Mouse (Mus musculus): Measurements from ENCODE around the gene Clmp. TPM values are rescaled to one million over a fixed set of nuclear protein-coding genes. Genes with fewer than 3 reads are reported as not detected.
A peak's percentile ranks its signal among the peaks of the same experiment; 100 is the strongest.

Clmp gene
- polyA plus RNA-seq, 1 experiment from 2014 or later: 26.7 TPM

- ATAC-seq: no peak
- Histone ChIP-seq H3K4me3 (replicated peaks) (no peak overlapping the region), H3K9me3 (no peaks in the 10 kb centered on the region), H3K27me3 (replicated peaks) (no peaks in the 10 kb centered on the region), H3K4me1 (replicated peaks) (no peaks in the 10 kb centered on the region), H3K36me3 (no peaks in the 10 kb centered on the region), H3K27ac (no peak overlapping the region), H3K9ac (no peak overlapping the region), H3K4me2 (replicated peaks) (no peak overlapping the region)
- 72% methylated on average over 9 of the region's 9 CpGs for WGBS
Measured at GRCm38 (mm10) chr9:40666190-40666803, 19.5 kb upstream of the Clmp start.

- Histone ChIP-seq H3K27ac (no peak within 1 kb of the TSS), H3K4me2 (replicated peaks) (no peak within 1 kb of the TSS), H3K9me3 (no peaks in the 10 kb centered on the region), H3K36me3 (no peaks in the 10 kb centered on the region), H3K4me1 (replicated peaks) (peaks cover 3% of the 10 kb centered on the region; the same call in 1 of the 2 replicates), H3K4me3 (replicated peaks) (no peak within 1 kb of the TSS), H3K27me3 (replicated peaks) (no peaks in the 10 kb centered on the region), H3K9ac (no peak within 1 kb of the TSS)
- no peak for ATAC-seq
- WGBS: 88% methylated on average over 3 of the region's 3 CpGs
Measured at GRCm38 (mm10) chr9:40670313-40670712, 15.4 kb upstream of the Clmp start, which contains the start of gene Gm21915. Gene Gm21915 (plus strand): TSS chr9:40670613.

DNA sequence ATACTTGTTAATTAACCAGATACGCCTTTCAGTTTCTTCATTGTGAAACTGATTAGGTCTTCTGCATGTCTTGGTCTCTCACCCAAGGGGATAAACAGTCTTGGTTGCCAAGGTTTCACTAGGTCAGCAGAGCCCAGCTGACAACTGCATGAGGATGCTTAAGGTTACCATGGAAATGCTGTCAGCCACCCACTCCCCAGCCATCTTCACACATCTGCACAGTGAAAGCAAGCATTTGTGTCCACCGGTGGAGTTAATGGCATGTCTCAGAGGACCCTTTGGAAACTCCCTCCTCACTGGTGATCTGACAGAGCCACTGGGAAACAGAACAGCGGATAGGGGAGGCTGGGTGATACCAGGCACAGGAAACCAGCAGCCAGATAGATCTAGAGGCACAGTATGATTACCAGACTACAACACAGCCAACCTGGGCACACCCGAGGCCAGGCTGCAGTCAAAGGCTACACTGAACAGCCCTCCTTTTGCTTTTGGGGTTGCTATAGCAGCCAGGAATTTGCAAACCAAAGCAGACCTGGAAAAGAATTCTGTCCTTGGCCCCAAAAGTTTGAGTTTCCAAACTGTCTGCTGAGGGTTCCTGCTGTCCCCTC, 14.3 kb upstream of the Clmp start:
- Histone ChIP-seq H3K4me2 (replicated peaks) (no peak overlapping the region), H3K27me3 (replicated peaks) (no peaks in the 10 kb centered on the region), H3K9me3 (no peaks in the 10 kb centered on the region), H3K27ac (no peak overlapping the region), H3K9ac (no peak overlapping the region), H3K4me3 (replicated peaks) (no peak overlapping the region), H3K4me1 (replicated peaks) (peaks cover 10% of the 10 kb centered on the region; the same call in 1 of the 2 replicates), H3K36me3 (no peaks in the 10 kb centered on the region)
- ATAC-seq: no peak
- 41% methylated on average over 4 of the region's 4 CpGs for WGBS

DNA sequence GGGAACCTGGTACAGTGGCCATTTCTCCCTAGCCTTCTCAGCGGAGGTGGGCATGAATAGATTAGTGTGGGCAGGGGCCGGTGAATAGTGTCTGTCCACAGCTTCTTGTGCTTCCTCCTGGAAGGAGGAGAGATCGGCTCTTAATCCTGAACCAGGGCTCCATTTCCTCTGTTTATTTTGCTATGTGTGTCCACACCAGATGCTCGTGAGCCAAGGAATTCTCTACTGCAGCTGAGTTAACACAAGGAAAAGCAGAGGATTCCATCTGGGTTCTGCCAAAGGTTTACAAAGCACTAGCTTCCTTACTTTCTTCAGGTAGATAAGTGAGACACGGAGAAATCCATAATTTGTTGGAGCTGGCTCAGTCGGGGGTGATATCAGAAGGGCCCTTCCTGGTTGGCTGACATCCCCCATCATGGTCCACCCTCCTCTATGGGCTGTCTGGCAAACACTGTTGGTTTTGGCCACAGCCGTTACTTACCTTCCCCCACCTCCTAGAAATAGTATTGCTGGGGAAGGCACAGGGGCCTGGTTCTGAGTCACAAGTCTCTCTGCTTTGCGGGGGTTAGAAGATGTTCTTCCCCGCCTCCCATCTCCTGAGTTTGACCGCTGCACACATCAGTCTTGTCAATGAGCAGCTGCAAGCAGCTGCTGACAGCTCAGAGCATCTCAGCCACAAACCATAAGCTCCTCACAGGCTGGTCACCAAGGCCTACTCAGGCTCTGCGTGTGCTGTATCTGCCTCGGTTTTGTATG, 10.4 kb upstream of the Clmp start:
- Histone ChIP-seq H3K4me3 (replicated peaks) (no peak overlapping the region), H3K9me3 (no peaks in the 10 kb centered on the region), H3K9ac (no peak overlapping the region), H3K4me1 (replicated peaks) (peaks cover 17% of the 10 kb centered on the region), H3K27ac (peak overlapping the region; percentile 73), H3K27me3 (replicated peaks) (no peaks in the 10 kb centered on the region), H3K36me3 (no peaks in the 10 kb centered on the region), H3K4me2 (replicated peaks) (peak overlapping the region; percentile 27)
- WGBS: 43% methylated on average over 12 of the region's 12 CpGs
- peak; percentile 85 for ATAC-seq

DNA sequence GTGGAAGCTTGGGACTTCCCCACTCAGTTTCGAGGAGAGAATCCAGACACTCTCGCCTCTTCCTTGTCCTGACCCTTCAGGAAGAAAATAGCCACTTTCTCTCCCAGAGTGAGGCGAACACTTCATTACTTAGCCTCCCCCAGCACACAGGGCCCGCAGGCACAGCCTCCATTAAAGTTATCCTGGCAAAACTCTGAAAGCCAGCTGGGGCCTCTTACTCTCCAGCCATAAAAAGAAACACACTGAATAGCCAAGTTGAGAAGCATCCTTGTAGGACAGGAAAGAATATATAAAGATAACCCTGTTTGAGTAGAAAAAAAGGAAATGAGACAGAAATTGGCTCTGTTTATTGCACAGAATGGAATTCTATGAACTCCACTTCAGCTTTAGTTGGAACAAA, 7.1 kb upstream of the Clmp start:
- Histone ChIP-seq H3K9ac (no peak overlapping the region), H3K4me1 (replicated peaks) (peaks cover 17% of the 10 kb centered on the region), H3K36me3 (no peaks in the 10 kb centered on the region), H3K27ac (peak overlapping the region; percentile 51), H3K27me3 (replicated peaks) (no peaks in the 10 kb centered on the region), H3K4me3 (replicated peaks) (no peak overlapping the region), H3K4me2 (replicated peaks) (no peak overlapping the region), H3K9me3 (no peaks in the 10 kb centered on the region)
- 47% methylated on average over 4 of the region's 4 CpGs for WGBS
- peak; percentile 36; the same call in 1 of the 2 replicates for ATAC-seq

- H3K36me3 ChIP-seq: no peaks in the 10 kb centered on the region
- H3K9me3 ChIP-seq: no peaks in the 10 kb centered on the region
- 1% methylated on average over 23 of the region's 23 CpGs for WGBS
- peak; percentile 84 for ATAC-seq
- H3K9ac ChIP-seq: peak overlapping the region; percentile 87
- 0 out of 2 replicates have a peak, but pooled peaks cover 10% of the 10 kb centered on the region for H3K4me1 ChIP-seq (replicated peaks)
- peak overlapping the region; percentile 77 for H3K4me3 ChIP-seq (replicated peaks)
- peaks cover 6% of the 10 kb centered on the region for H3K27me3 ChIP-seq (replicated peaks)
- peak overlapping the region; percentile 92 for H3K4me2 ChIP-seq (replicated peaks)
- peak overlapping the region; percentile 96 for H3K27ac ChIP-seq
Measured at GRCm38 (mm10) chr9:40686421-40686899, 698 bp downstream of the Clmp start.

DNA sequence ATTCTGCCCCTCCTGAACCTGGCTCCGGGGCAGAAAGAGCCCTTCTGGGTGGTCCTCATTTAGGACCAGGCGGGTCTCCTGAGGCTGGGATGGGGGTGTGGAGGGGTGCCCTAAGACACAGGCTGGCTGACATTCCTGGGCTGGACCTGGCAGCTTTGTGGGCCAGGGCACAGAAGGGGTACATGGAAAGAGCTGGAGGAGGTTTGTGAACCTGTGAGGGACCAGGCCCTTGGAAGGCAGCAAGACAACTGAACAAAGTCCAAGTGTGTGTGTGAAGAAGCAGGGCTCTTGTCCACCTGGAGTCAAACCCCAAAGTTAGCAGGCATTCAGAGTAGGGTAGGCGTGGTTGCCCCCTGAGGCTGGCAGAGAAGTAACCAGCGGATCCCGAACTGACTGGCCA, 1.3 kb downstream of the Clmp start:
- ATAC-seq: no peak
- peak overlapping the region; percentile 96 for H3K27ac ChIP-seq
- H3K27me3 ChIP-seq (replicated peaks): peaks cover 6% of the 10 kb centered on the region
- WGBS: 41% methylated on average over 5 of the region's 5 CpGs
- H3K9me3 ChIP-seq: no peaks in the 10 kb centered on the region
- H3K4me1 ChIP-seq (replicated peaks): 0 out of 2 replicates have a peak, but pooled peaks cover 10% of the 10 kb centered on the region
- peak overlapping the region; percentile 92 for H3K4me2 ChIP-seq (replicated peaks)
- H3K4me3 ChIP-seq (replicated peaks): peak overlapping the region; percentile 77
- H3K36me3 ChIP-seq: no peaks in the 10 kb centered on the region
- peak overlapping the region; percentile 87 for H3K9ac ChIP-seq

GRCm38 (mm10) chr9:40687553-40687952, 1.8 kb downstream of the Clmp start:
- WGBS: 40% methylated on average over 3 of the region's 3 CpGs

GRCm38 (mm10) chr9:40690511-40690910, 4.7 kb downstream of the Clmp start:
- WGBS: 93% methylated on average over 7 of the region's 7 CpGs
- Histone ChIP-seq H3K4me1 (replicated peaks) (peaks cover 23% of the 10 kb centered on the region; the same call in 1 of the 2 replicates), H3K27ac (no peak overlapping the region), H3K4me3 (replicated peaks) (no peak overlapping the region), H3K9me3 (no peaks in the 10 kb centered on the region), H3K36me3 (no peaks in the 10 kb centered on the region), H3K4me2 (replicated peaks) (no peak overlapping the region), H3K27me3 (replicated peaks) (peaks cover 6% of the 10 kb centered on the region), H3K9ac (no peak overlapping the region)
- no peak for ATAC-seq

More at GRCm38 (mm10) chr9:40687553-40687952, 1.8 kb downstream of the Clmp start:
- H3K27ac ChIP-seq: no peak overlapping the region
- H3K36me3 ChIP-seq: no peaks in the 10 kb centered on the region
- no peak for ATAC-seq
- peak overlapping the region; percentile 77 for H3K4me3 ChIP-seq (replicated peaks)
- H3K4me1 ChIP-seq (replicated peaks): 0 out of 2 replicates have a peak, but pooled peaks cover 12% of the 10 kb centered on the region
- H3K9ac ChIP-seq: peak overlapping the region; percentile 87; the same call in 1 of the 2 replicates
- peaks cover 6% of the 10 kb centered on the region for H3K27me3 ChIP-seq (replicated peaks)
- no peaks in the 10 kb centered on the region for H3K9me3 ChIP-seq
- H3K4me2 ChIP-seq (replicated peaks): peak overlapping the region; percentile 92

- H3K4me2 ChIP-seq (replicated peaks): no peak overlapping the region
- H3K4me1 ChIP-seq (replicated peaks): peaks cover 13% of the 10 kb centered on the region; the same call in 1 of the 2 replicates
- peak overlapping the region; percentile 6 for H3K27ac ChIP-seq
- no peaks in the 10 kb centered on the region for H3K9me3 ChIP-seq
- H3K4me3 ChIP-seq (replicated peaks): no peak overlapping the region
- H3K36me3 ChIP-seq: no peaks in the 10 kb centered on the region
- H3K9ac ChIP-seq: no peak overlapping the region
- WGBS: 36% methylated on average over 3 of the region's 3 CpGs
- no peaks in the 10 kb centered on the region for H3K27me3 ChIP-seq (replicated peaks)
- no peak for ATAC-seq
Measured at GRCm38 (mm10) chr9:40693026-40693425, 7.3 kb downstream of the Clmp start.

- Histone ChIP-seq H3K4me2 (replicated peaks) (no peak overlapping the region), H3K9ac (no peak overlapping the region), H3K27ac (peak overlapping the region; percentile 6; the same call in 1 of the 2 replicates), H3K4me1 (replicated peaks) (peaks cover 13% of the 10 kb centered on the region; the same call in 1 of the 2 replicates), H3K9me3 (no peaks in the 10 kb centered on the region), H3K27me3 (replicated peaks) (no peaks in the 10 kb centered on the region), H3K4me3 (replicated peaks) (no peak overlapping the region), H3K36me3 (no peaks in the 10 kb centered on the region)
- ATAC-seq: no peak
- WGBS: 56% methylated on average over 5 of the region's 5 CpGs
Measured at GRCm38 (mm10) chr9:40693768-40694167, 8.0 kb downstream of the Clmp start.

DNA sequence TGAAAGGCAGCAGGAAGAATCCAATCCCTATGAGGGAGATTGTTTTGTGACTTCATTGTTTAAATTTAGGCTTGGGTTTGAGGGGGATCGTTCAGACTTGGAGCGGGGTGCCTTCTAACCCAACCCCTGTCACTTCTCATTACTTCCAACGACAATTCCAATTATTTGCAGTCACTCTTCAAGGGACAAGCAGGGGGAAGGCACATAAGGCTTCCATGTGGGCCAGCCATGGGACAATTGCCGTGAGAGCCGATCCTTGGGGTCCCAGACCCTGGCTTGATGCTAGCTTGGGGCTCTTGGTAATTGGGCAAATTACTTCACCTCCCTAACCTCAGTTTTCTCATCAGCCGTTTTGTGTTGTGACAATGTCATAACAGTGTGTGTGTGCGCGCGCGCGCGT, 8.5 kb downstream of the Clmp start:
- Histone ChIP-seq H3K4me2 (replicated peaks) (no peak overlapping the region), H3K4me3 (replicated peaks) (no peak overlapping the region), H3K27ac (no peak overlapping the region), H3K27me3 (replicated peaks) (no peaks in the 10 kb centered on the region), H3K4me1 (replicated peaks) (peaks cover 13% of the 10 kb centered on the region; the same call in 1 of the 2 replicates), H3K36me3 (no peaks in the 10 kb centered on the region), H3K9ac (no peak overlapping the region), H3K9me3 (no peaks in the 10 kb centered on the region)
- 85% methylated on average over 12 of the region's 12 CpGs for WGBS
- no peak for ATAC-seq

Data from intestine, embryonic 15.5 days (tissue).